Mouse (Mus musculus) thymus, postnatal 4 days (tissue): ENCODE results near the gene Sema3d.

Source experiments
- DNase-seq: peaks from one replicate; pipeline ENCODE4 v3.0.0; 2021

The Sema3d gene

DNA sequence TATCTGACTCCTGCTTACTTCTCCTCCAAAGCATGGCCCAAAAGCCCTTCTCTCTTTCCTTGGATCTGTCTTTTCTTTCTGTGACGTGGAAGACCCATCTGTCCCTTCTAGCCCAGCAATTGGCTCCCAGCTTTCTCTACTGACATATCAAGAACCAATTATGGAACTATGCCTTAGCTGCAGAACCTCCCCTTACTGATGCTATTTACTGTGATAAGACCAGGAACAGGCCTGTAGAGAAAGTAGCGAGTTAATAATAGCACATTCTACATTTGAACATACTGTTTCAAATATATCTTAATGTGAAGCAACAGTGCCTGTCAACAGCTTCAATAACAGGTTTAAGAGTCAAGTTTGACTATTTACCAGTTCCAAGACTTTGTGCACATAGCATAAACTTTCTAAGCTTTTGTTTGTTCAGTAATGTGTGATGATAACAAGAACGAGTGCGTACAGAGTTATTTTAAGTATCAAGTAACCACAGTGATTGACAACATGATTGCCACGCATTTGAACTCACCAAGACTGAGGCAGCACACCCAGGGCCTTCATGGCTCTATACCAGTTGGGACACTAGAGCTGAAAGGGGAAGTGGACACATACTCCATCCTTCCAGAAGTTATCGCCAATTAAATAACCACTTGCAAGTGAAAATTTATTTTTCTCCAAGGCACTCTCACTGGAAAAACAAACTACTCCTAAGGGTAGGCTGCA lies 116.8 kb downstream of the Sema3d start:
- DNase-seq, result no peak

- DNase-seq, result no peak
Measured at GRCm38 (mm10) chr5:12512471-12512870, 129.3 kb downstream of the Sema3d start.

GRCm38 (mm10) chr5:12515283-12515682 lies 132.1 kb downstream of the Sema3d start:
- no peak for DNase-seq

GRCm38 (mm10) chr5:12525235-12525767 lies 142.1 kb downstream of the Sema3d start:
- no peak for DNase-seq

DNA sequence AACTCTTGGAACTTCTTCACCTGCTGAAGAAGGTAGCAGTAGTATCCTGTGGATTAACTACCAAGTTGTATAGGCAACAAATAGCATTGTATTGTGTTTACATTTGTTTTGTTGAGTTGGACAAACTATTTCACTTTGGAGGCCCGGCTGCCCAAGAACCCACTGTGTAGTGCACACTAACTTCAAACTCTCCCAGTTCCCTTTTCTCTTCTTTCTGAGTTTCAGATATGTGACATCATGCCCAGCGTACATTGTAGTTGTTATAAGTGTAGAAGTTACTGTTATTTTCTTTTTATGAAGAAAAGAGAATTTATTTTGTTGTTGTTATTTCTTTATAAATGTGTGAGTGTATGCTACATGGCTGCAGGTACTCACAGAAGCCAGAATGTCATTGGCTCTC lies 145.4 kb downstream of the Sema3d start:
- no peak for DNase-seq

GRCm38 (mm10) chr5:12529771-12530170 lies 146.6 kb downstream of the Sema3d start:
- no peak for DNase-seq

DNA sequence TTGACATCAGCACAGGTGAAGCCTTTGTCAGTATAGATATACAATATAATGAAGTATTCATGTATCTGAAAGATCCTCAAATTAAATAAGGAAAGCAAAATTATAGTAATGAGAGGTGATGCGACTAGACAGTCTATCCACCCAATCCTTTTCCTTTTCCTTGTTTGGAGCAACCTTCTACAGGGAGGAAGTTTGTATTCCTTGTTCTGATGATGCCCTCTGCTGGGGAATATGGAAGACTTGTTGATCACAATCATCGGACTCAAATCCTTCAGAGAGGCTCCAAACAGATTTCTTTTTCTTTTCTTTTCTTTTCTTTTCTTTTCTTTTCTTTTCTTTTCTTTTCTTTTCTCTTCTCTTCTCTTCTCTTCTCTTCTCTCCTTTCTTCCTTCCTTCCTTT lies 158.1 kb downstream of the Sema3d start:
- DNase-seq, result no peak

DNA sequence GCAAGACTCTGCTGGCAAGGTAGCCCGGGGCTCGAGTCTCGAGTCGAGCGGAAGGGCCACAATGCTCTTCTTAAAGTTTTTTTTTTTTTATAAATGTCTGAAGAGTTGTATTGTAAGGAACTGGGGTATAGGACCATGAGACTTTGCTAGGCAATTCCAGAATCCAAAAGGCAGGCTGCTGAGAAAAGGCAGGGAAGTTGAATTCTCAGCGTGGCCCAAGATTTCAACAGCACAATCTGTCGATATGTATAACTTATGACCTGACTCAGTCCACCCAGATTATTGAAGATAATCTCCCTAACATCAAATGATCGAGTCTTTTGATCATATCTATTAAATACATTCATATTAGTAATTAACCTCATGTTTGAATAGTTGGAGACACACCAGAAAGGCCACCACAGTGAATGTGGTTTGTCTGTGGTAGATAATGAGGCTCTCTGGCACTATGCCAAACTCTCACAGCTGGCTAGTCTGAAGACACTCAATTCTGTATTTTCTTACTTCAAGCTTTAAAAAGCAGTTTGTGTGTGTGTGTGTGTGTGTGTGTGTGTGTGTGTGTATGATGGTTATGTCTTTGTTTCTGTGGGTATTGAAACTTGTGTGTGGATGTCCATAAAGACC lies 166.0 kb downstream of the Sema3d start:
- no peak for DNase-seq

DNA sequence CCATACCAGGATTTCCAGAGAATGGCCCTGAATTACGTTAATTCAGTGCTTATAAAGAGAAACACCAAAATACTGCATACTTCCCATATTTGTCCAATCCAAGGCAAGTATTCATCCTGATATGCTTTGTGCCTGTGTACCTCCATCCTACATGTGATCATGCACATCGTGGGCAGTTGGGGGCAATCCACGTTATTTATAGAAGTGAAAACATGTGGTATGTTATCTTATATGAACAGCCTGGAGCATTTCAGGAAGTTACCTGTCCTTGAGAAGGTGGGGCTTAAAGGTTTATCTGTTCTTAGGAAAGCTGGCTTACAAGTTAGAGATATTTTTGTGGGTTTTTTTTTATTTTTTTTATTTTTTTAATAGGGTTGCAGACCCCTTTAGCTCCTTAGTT lies 172.2 kb downstream of the Sema3d start:
- DNase-seq, result no peak

DNA sequence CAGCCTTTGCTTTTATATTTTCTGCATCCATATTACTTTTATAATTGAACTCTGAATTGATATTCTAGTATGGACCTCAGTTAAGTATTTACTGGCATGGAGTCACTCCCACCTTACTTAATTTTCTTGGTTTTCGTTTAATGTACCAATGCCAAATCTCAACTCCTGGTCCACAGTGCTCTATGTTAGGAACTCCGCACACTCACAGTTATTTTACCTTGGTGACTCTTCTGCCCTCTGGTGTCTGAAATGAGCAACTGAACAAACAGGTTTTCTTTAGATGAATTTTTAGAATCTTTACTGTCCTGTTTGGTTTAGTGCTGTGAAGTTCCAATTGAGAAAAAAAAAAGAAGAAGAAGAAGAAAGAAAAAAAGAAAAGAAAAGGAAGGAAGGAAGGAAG lies 174.7 kb downstream of the Sema3d start:
- no peak for DNase-seq

DNA sequence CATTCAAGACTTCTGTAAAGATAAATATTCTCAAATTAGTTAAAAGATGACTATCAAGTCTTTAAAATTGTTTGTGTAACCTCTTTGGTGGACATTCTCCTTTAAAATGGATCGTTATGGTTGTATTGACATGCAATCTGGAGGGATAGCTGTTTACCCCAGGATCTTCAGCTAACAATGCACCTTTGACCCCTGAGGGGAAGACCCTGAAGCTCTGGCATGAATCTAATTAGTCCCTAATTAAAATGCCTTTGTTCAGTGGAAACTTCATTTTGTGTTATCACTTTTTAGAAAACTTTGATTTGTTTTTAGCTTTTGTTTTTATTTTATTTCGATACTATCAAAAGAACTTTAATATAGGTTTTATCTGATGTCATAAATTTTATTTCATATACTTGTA lies 178.6 kb downstream of the Sema3d start:
- DNase-seq, result no peak

DNA sequence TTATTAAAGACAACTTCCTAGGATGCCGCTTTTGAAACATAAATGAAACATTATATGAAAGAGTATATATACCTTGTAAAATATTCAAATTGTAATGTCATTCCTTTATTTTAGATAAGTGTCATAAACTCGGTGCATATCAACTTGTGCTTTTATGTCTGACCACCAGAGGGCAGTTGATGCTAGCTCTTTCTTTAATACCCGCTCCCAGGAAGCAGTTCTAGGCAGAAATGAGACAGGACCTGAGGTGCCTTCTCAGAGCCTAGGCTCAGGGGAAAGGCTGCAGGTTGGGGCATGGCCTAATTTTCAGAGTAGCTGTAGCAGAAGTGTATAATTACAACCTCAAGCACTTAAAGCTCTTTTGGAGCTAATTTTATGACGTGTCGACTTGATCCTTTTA lies 179.0 kb downstream of the Sema3d start:
- DNase-seq, result peak; percentile 31

- DNase-seq, result no peak
Measured at GRCm38 (mm10) chr5:12563132-12563531, 179.9 kb downstream of the Sema3d start.

DNA sequence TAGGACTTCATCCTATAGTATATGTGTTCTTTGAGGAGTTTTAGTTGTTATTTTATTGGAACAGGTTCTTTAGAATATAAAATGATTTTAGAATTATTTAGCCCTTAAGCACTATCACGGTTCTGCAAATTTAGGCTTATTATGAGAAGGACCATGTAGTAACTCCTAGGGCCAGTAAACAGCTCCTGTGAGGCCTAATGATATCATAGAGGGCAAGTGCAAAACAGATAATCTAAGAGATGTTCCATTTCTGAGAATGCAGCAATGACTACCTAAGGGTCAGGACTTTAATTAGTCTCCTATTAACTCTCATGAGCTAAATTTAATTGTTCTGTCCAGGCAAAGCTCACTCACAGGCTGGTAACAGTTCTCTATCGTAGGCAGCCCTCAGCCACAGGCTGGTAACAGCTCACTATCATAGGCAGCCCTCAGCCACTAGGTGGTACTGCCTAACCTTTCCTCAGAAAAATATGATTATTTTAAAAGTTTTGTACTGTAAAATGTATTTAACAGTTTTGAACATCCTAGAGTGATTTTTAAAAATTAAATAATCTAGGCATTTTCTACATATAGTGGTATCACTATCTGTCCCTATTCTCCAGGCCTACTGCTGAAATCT lies 181.5 kb downstream of the Sema3d start:
- no peak for DNase-seq

- no peak for DNase-seq
Measured at GRCm38 (mm10) chr5:12566568-12566967, 183.4 kb downstream of the Sema3d start.

DNA sequence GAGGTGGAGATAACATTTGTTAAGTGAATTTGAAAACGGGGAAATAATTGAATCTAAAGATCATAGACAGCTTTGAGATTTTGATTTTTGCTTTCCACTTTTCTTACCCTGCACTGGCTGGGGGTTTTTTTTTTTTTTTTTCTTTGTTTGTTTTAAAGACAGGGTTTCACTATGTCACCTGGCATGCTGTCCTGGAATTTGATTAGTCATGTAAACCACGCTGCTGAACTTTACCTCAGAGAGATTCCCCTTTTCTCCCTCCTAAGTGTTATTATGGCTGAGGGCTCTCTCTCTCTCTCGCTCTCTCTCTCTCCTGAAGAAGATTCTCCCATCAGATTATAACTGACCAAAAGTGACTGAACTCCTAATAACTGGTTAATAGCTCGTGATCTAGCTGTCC lies 191.4 kb downstream of the Sema3d start:
- DNase-seq, result no peak

DNA sequence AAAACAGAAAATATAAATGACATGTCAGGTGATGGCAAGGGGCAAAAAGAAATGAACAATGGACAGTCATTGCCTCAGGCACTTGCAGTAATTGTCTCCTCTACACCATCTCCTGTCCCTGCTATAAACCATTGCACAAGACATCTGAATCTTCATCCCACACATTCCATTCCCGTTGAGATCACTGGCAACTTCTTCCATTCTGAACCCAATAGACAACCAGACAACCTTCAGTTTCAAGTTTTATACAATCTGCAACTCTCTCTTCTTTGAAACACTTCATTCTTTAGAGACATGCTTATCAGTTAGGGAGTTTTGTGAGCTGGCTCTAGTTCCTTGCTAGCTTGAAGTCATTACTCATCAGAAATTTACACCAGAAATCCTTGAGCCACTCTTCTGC lies 192.1 kb downstream of the Sema3d start:
- DNase-seq, result no peak

GRCm38 (mm10) chr5:12579752-12580151 lies 196.6 kb downstream of the Sema3d start:
- DNase-seq, result no peak

GRCm38 (mm10) chr5:12582540-12582939 lies 199.4 kb downstream of the Sema3d start:
- DNase-seq, result no peak

- DNase-seq, result no peak
Measured at GRCm38 (mm10) chr5:12583293-12583834, 200.2 kb downstream of the Sema3d start.

- DNase-seq, result no peak
Measured at GRCm38 (mm10) chr5:12584886-12585285, 201.7 kb downstream of the Sema3d start.

GRCm38 (mm10) chr5:12634227-12634980 lies 251.2 kb downstream of the Sema3d start:
- no peak for DNase-seq
